Mouse (Mus musculus) thymus, postnatal 4 days (tissue): ENCODE measurements around the gene Gm4907.
"Not testable (repeated sequence)": the region's sequence is repeated elsewhere in the genome, so short reads cannot be mapped to it uniquely, and the experiment has no call there.

Experiments used
- DNase-seq: peaks from one replicate; pipeline ENCODE4 v3.0.0; 2021

The Gm4907 gene

GRCm38 (mm10) chrX:23882253-23882652, at the start of gene Gm4907:
Gene Gm4907, plus strand, starts transcription at chrX:23882553.
- DNase-seq = not testable (repeated sequence)

GRCm38 (mm10) chrX:23833784-23834183, 48.6 kb upstream of the Gm4907 start:
- not testable (repeated sequence) for DNase-seq

DNA sequence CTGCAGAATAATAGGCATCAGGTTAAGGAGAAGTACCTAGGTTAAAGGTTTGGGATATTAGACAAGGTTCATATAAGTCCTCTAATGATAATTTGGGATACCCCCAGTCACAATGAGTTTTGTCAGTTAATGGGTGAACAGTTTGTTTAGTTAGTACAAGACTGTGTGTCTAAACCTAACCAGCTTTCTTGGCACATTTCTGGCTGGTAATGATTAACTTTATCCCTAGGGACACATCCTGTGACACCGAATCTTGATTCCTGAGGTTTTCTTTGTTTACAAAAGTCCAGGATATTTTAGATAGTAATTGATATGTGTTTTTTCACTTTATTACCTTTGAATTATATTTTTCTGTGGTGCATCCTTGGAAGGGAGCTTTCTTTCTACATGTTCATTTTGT, 41.4 kb upstream of the Gm4907 start:
- no peak for DNase-seq

DNA sequence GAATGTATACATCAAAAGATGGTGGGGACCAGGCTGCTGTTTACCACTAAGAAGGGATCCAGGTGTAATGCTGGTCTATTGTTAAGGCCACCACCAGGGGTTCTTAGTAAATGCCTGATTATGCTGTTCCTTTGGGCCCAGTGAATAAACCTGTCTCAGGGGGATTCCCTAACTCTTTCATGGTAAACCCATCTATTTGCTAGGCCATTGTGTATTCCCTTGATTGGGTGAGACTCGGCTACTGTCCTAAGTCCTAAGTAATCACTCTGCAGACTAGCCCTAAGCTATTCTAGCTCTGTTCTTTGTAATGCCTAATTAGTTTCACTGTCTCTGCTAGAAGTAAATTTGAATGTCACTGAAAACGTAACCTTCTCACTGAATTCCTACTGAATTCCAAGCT, 71.8 kb downstream of the Gm4907 start:
- no peak for DNase-seq
